Mouse (Mus musculus): ENCODE measurements around the gene Pnpla8. TPM values are rescaled to one million over a fixed set of nuclear protein-coding genes. Genes with fewer than 3 reads are reported as not detected.

Pnpla8 gene
- polyA plus RNA-seq, 1 experiment from 2014 or later = 97.1 TPM

- H3K27ac ChIP-seq = no peak overlapping the region
- no peak overlapping the region for H3K9ac ChIP-seq (ENCODE audit: low read depth, low read length)
- DNase-seq (ENCODE audit: low spot score) = no peak
- ATAC-seq (replicated peaks; ENCODE audit: low FRiP score, low read depth) = peak; percentile 54; the same call in 1 of the 2 replicates
- WGBS = 55% methylated on average over 7 of the region's 7 CpGs
- H3K4me1 ChIP-seq (replicated peaks; ENCODE audit: insufficient read depth, low read length) = no peaks in the 10 kb centered on the region
- H3K36me3 ChIP-seq (ENCODE audit: insufficient read depth, low read length) = no peaks in the 10 kb centered on the region
- H3K4me2 ChIP-seq (ENCODE audit: low read length) = no peak overlapping the region
- no peak for TF ChIP-seq CTCF (IDR thresholded peaks at IDR 0.05; ENCODE audit: low read depth)
- no peaks in the 10 kb centered on the region for H3K9me3 ChIP-seq (replicated peaks; ENCODE audit: low read length)
- H3K4me3 ChIP-seq (replicated peaks; ENCODE audit: low read depth, low read length) = no peak overlapping the region
- H3K27me3 ChIP-seq (ENCODE audit: insufficient read depth, low read length) = no peaks in the 10 kb centered on the region
Observed at GRCm38 (mm10) chr12:44241090-44241489, 19.9 kb downstream of the Pnpla8 start.

- H3K4me3 ChIP-seq (replicated peaks; ENCODE audit: low read depth, low read length) = no peak overlapping the region
- no peak overlapping the region for H3K27ac ChIP-seq
- WGBS = 87% methylated on average over 4 of the region's 4 CpGs
- TF ChIP-seq CTCF (IDR thresholded peaks at IDR 0.05; ENCODE audit: low read depth) = no peak
- DNase-seq (ENCODE audit: low spot score) = no peak
- H3K4me1 ChIP-seq (replicated peaks; ENCODE audit: insufficient read depth, low read length) = no peaks in the 10 kb centered on the region
- no peak overlapping the region for H3K4me2 ChIP-seq (ENCODE audit: low read length)
- no peak for ATAC-seq (replicated peaks; ENCODE audit: low FRiP score, low read depth)
- H3K9me3 ChIP-seq (replicated peaks; ENCODE audit: low read length) = no peaks in the 10 kb centered on the region
- H3K36me3 ChIP-seq (ENCODE audit: insufficient read depth, low read length) = no peaks in the 10 kb centered on the region
- no peaks in the 10 kb centered on the region for H3K27me3 ChIP-seq (ENCODE audit: insufficient read depth, low read length)
- H3K9ac ChIP-seq (ENCODE audit: low read depth, low read length) = no peak overlapping the region
Observed at GRCm38 (mm10) chr12:44242407-44242806, 21.2 kb downstream of the Pnpla8 start.

- H3K4me2 ChIP-seq (ENCODE audit: low read length) = no peak overlapping the region
- H3K27ac ChIP-seq = no peak overlapping the region
- no peak for TF ChIP-seq CTCF (IDR thresholded peaks at IDR 0.05; ENCODE audit: low read depth)
- H3K36me3 ChIP-seq (ENCODE audit: insufficient read depth, low read length) = no peaks in the 10 kb centered on the region
- DNase-seq (ENCODE audit: low spot score) (no peak), ATAC-seq (replicated peaks; ENCODE audit: low FRiP score, low read depth) (no peak)
- no peaks in the 10 kb centered on the region for H3K4me1 ChIP-seq (replicated peaks; ENCODE audit: insufficient read depth, low read length)
- no peak overlapping the region for H3K4me3 ChIP-seq (replicated peaks; ENCODE audit: low read depth, low read length)
- H3K9me3 ChIP-seq (replicated peaks; ENCODE audit: low read length) = no peaks in the 10 kb centered on the region
- 88% methylated on average over 3 of the region's 3 CpGs for WGBS
- no peak overlapping the region for H3K9ac ChIP-seq (ENCODE audit: low read depth, low read length)
- H3K27me3 ChIP-seq (ENCODE audit: insufficient read depth, low read length) = no peaks in the 10 kb centered on the region
Observed at GRCm38 (mm10) chr12:44245739-44246138, 24.6 kb downstream of the Pnpla8 start.

GRCm38 (mm10) chr12:44248309-44248977 is 27.3 kb downstream of the Pnpla8 start:
- no peaks in the 10 kb centered on the region for H3K9me3 ChIP-seq (replicated peaks; ENCODE audit: low read length)
- H3K9ac ChIP-seq (ENCODE audit: low read depth, low read length) = no peak overlapping the region
- no peaks in the 10 kb centered on the region for H3K4me1 ChIP-seq (replicated peaks; ENCODE audit: insufficient read depth, low read length)
- H3K27me3 ChIP-seq (ENCODE audit: insufficient read depth, low read length) = no peaks in the 10 kb centered on the region
- no peak for TF ChIP-seq CTCF (IDR thresholded peaks at IDR 0.05; ENCODE audit: low read depth)
- no peak overlapping the region for H3K4me2 ChIP-seq (ENCODE audit: low read length)
- ATAC-seq (replicated peaks; ENCODE audit: low FRiP score, low read depth) (no peak; the same call in 1 of the 2 replicates), DNase-seq (ENCODE audit: low spot score) (no peak)
- WGBS = 68% methylated on average over 9 of the region's 9 CpGs
- no peak overlapping the region for H3K27ac ChIP-seq
- H3K36me3 ChIP-seq (ENCODE audit: insufficient read depth, low read length) = no peaks in the 10 kb centered on the region
- H3K4me3 ChIP-seq (replicated peaks; ENCODE audit: low read depth, low read length) = no peak overlapping the region

- TF ChIP-seq CTCF (IDR thresholded peaks at IDR 0.05; ENCODE audit: low read depth) = no peak
- DNase-seq (ENCODE audit: low spot score) = no peak
- H3K9me3 ChIP-seq (replicated peaks; ENCODE audit: low read length) = no peaks in the 10 kb centered on the region
- no peaks in the 10 kb centered on the region for H3K36me3 ChIP-seq (ENCODE audit: insufficient read depth, low read length)
- no peak overlapping the region for H3K9ac ChIP-seq (ENCODE audit: low read depth, low read length)
- no peaks in the 10 kb centered on the region for H3K27me3 ChIP-seq (ENCODE audit: insufficient read depth, low read length)
- H3K27ac ChIP-seq = no peak overlapping the region
- no peak for ATAC-seq (replicated peaks; ENCODE audit: low FRiP score, low read depth)
- H3K4me2 ChIP-seq (ENCODE audit: low read length) = no peak overlapping the region
- H3K4me1 ChIP-seq (replicated peaks; ENCODE audit: insufficient read depth, low read length) = no peaks in the 10 kb centered on the region
- no peak overlapping the region for H3K4me3 ChIP-seq (replicated peaks; ENCODE audit: low read depth, low read length)
Observed at GRCm38 (mm10) chr12:44262612-44263011, 41.4 kb downstream of the Pnpla8 start.

GRCm38 (mm10) chr12:44265651-44266050 is 44.5 kb downstream of the Pnpla8 start:
- no peak for DNase-seq (ENCODE audit: low spot score)
- no peak overlapping the region for H3K4me2 ChIP-seq (ENCODE audit: low read length)
- no peak overlapping the region for H3K27ac ChIP-seq
- ATAC-seq (replicated peaks; ENCODE audit: low FRiP score, low read depth) = no peak
- TF ChIP-seq CTCF (IDR thresholded peaks at IDR 0.05; ENCODE audit: low read depth) = no peak
- no peaks in the 10 kb centered on the region for H3K27me3 ChIP-seq (ENCODE audit: insufficient read depth, low read length)
- H3K9ac ChIP-seq (ENCODE audit: low read depth, low read length) = no peak overlapping the region
- H3K4me1 ChIP-seq (replicated peaks; ENCODE audit: insufficient read depth, low read length) = 0 out of 2 replicates have a peak, but pooled peaks cover 5% of the 10 kb centered on the region
- no peaks in the 10 kb centered on the region for H3K9me3 ChIP-seq (replicated peaks; ENCODE audit: low read length)
- WGBS = 89% methylated on average over 3 of the region's 3 CpGs
- H3K4me3 ChIP-seq (replicated peaks; ENCODE audit: low read depth, low read length) = no peak overlapping the region
- H3K36me3 ChIP-seq (ENCODE audit: insufficient read depth, low read length) = no peaks in the 10 kb centered on the region

DNA sequence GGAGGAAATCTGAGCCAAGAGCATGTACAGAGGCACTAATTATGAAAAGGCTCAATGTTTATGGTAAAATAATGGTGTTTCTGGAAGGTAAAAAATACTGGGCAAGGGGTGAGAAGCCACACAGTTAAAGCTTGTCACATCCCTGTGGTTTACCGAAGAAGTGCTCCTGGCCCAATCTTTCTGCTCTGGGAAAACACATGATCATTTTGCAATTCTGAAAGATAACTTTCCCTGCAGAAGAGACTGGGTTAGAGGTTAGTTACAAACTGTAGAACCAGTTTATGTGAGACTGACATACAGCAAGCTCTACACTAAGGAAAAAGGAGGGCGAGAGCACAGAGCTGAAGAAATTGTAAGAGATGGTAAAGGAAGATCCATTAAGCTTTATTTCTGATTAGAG is 46.0 kb downstream of the Pnpla8 start:
- H3K9me3 ChIP-seq (replicated peaks; ENCODE audit: low read length) = no peaks in the 10 kb centered on the region
- no peak for TF ChIP-seq CTCF (IDR thresholded peaks at IDR 0.05; ENCODE audit: low read depth)
- DNase-seq (ENCODE audit: low spot score) = no peak
- 94% methylated on average over 2 of the region's 2 CpGs for WGBS
- no peaks in the 10 kb centered on the region for H3K27me3 ChIP-seq (ENCODE audit: insufficient read depth, low read length)
- 0 out of 2 replicates have a peak, but pooled peaks cover 5% of the 10 kb centered on the region for H3K4me1 ChIP-seq (replicated peaks; ENCODE audit: insufficient read depth, low read length)
- no peak overlapping the region for H3K4me2 ChIP-seq (ENCODE audit: low read length)
- H3K9ac ChIP-seq (ENCODE audit: low read depth, low read length) = no peak overlapping the region
- no peaks in the 10 kb centered on the region for H3K36me3 ChIP-seq (ENCODE audit: insufficient read depth, low read length)
- no peak overlapping the region for H3K27ac ChIP-seq
- ATAC-seq (replicated peaks; ENCODE audit: low FRiP score, low read depth) = no peak
- no peak overlapping the region for H3K4me3 ChIP-seq (replicated peaks; ENCODE audit: low read depth, low read length)
